Mouse (Mus musculus) G1E (cell line): Measurements from ENCODE around the gene Srp68. TPM values are rescaled to one million over a fixed set of nuclear protein-coding genes. Genes with fewer than 3 reads are reported as not detected.

Experiments
- ATAC-seq: 2 replicates; pipeline ENCODE4 v1.8.0; 2016; ENCODE audit warnings: mild to moderate bottlenecking; ENCODE audit not compliant: insufficient number of reproducible peaks, poor library complexity, low FRiP score, severe bottlenecking; ENCODE audit errors: extremely low read depth
- DNase-seq: peaks from one replicate; pipeline ENCODE4 v3.0.0; 2012; ENCODE audit warnings: low spot score
- H3K27me3 ChIP-seq: 2 replicates; pipeline ENCODE4 v1.6.1; 2012; ENCODE audit warnings: mild to moderate bottlenecking, low read length, inconsistent platforms; ENCODE audit not compliant: insufficient read depth
- H3K36me3 ChIP-seq: replicated peaks from 2 replicates; pipeline ENCODE3; 2012; ENCODE audit warnings: mild to moderate bottlenecking, inconsistent platforms
- H3K4me1 ChIP-seq: 2 replicates; pipeline ENCODE4 v1.6.1; 2012; ENCODE audit warnings: low read depth, low read length, inconsistent platforms, mixed read lengths; ENCODE audit not compliant: insufficient read depth
- H3K4me3 ChIP-seq: 2 replicates; pipeline ENCODE4 v1.5.1; 2012; ENCODE audit warnings: low read depth, mild to moderate bottlenecking, inconsistent platforms, low read length, moderate library complexity, mixed read lengths
- H3K9me3 ChIP-seq: replicated peaks from 2 replicates; pipeline ENCODE4 v1.6.1; 2012; ENCODE audit warnings: inconsistent platforms
- CTCF ChIP-seq: IDR thresholded peaks from 2 replicates; pipeline ENCODE4 v1.5.1; 2012; ENCODE audit warnings: low read depth, low read length, inconsistent platforms, mixed read lengths
- GATA1 ChIP-seq: IDR thresholded peaks from 2 replicates; pipeline ENCODE4 v1.6.1; 2012; ENCODE audit warnings: borderline replicate concordance, low read length, inconsistent platforms, mixed read lengths
- GATA2 ChIP-seq: IDR thresholded peaks from 2 replicates; pipeline ENCODE4 v1.6.1; 2012; ENCODE audit warnings: low read depth, low read length, inconsistent platforms, borderline replicate concordance
- POLR2AphosphoS5 ChIP-seq: IDR thresholded peaks from 2 replicates; pipeline ENCODE4 v1.6.1; 2012; ENCODE audit warnings: low read depth, low read length, inconsistent platforms; ENCODE audit not compliant: insufficient replicate concordance
- TAL1 ChIP-seq: conservative IDR thresholded peaks from 2 replicates; pipeline ENCODE4 v1.6.1; 2012; ENCODE audit warnings: low read depth, low read length, inconsistent platforms, mixed read lengths
- polyA plus RNA-seq: library from polyadenylated mRNA; stranded (reverse); fragments of >175 nt; gene quantifications from 2 replicates; pipeline ENCODE4 v1.2.3, GENCODE M21; 2012
- total RNA-seq, 2 experiments: library from RNA; stranded (forward) in 1 of 2; stranded (reverse) in 1 of 2; fragments of 200-1000 nt in 1 of 2; fragments of >200 nt in 1 of 2; fragmentation: Nextera tagmentation in 1 of 2; gene quantifications; 2 replicates each; pipeline ENCODE4 v1.2.3; 2014 to 2017

Gene Srp68
- total and polyA plus RNA-seq, 3 experiments = 35.1 to 79.1 (median 49.3) TPM

DNA sequence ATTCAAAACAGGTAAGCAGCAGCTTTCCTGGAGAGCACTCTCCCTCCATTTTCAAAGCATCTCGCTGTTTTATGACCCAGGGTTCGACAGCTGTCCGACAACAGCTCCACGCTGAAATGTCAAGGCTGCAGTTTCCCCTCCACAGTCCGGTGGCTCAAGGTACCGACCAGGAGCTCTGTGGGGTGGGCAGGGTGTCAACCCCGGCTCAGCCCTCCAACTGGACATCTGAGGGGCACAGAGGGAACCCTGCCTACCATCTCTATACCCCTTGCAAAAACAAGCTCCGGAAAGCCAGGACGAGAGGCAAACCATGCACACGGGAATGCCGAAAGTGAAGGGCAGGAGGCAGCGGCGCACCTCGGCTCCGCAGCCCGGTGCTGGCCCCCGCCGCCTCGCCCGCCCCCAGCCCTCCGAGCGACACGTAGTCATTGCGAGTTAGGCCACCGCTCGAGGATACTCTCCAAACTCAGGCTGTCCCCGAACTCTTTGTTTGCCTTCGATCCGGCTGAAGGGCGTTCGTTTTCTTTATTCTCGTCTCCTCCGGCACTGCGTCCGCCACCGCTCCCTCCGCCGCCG is 460 bp downstream of the Srp68 start:
- ATAC-seq = no peak

DNA sequence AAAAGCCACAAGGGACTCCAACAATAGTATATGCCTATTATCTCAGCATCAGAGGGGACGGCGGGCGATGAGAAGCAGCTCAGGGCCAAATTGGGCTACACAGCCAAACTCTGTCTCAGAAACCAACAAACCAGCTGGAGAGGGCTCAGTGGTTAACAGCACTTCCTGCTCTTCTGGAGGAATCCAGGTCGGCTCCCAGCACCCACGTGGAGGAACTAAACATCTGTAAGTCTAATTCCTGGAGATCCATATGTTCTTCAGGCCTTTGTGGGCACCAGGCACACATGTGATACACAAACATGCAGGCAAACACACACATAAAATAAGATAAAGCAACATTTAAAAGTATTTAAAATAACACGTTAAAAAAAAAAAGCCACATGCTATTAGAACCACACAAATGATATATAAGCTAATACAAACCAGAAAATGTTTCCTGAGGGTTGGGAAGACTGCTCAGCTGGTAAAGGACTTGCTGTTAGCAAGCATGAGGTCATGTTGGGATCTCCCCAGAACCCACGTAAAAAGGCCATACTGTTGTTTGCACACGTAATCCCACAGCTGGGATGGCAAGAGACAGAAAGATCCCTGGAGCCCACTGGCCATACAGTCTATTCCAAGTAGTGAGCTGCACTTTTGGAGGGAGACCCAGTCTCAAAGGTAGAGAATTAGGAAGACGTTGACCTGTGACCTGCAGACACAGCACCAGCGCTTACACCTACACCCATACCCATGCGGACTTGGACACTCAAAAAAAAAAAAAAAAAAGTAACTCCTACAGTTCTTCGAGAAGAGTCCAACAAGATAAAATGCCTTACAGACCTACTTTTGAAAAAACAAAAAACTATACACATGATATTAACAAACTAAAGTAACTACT is 1.2 kb downstream of the Srp68 start:
- no peak for TF ChIP-seq POLR2AphosphoS5
- no peak for TF ChIP-seq GATA2
- no peak for TF ChIP-seq CTCF
- no peak for TF ChIP-seq TAL1
- TF ChIP-seq GATA1 = no peak
- Histone ChIP-seq H3K9me3 (no peaks in the 10 kb centered on the region), H3K4me3 (peak overlapping the region; percentile 97), H3K27me3 (no peaks in the 10 kb centered on the region), H3K36me3 (peaks cover 56% of the 10 kb centered on the region), H3K4me1 (peaks cover 45% of the 10 kb centered on the region)
- ATAC-seq = no peak
- no peak for DNase-seq

More for the DNA sequence above, 460 bp downstream of the Srp68 start:
- no peak for DNase-seq
- H3K4me1 ChIP-seq = peaks cover 45% of the 10 kb centered on the region
- H3K4me3 ChIP-seq = peak overlapping the region; percentile 97
- H3K9me3 ChIP-seq = no peaks in the 10 kb centered on the region
- H3K27me3 ChIP-seq = no peaks in the 10 kb centered on the region
- TF ChIP-seq CTCF (no peak), GATA1 (no peak), TAL1 (no peak), POLR2AphosphoS5 (no peak), GATA2 (no peak)
- H3K36me3 ChIP-seq = peaks cover 49% of the 10 kb centered on the region

DNA sequence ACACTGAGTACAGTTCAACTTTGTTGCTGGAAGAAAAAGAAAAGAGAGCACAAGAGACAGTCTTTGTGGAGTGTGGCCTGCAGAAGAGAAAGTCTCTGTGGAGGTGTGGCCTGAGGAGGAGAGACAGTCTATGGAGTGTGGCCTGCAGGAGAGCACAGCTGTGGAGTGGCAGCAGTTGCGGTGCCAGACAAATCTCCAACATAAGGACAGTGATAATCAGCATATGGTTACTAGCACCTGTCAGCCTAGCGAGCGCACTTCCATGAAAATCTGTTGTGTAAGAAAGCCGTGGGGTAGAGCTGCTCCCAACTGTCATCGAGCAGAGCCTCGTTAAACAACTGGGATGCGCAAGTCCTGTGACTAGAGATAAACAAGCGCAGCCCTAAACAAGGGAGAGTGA is 4.5 kb downstream of the Srp68 start:
- 0 out of 2 replicates have a peak, but pooled peaks have one; percentile 21 for TF ChIP-seq TAL1
- no peak for TF ChIP-seq GATA1
- Histone ChIP-seq H3K36me3 (peaks cover 80% of the 10 kb centered on the region), H3K9me3 (no peaks in the 10 kb centered on the region), H3K27me3 (no peaks in the 10 kb centered on the region), H3K4me3 (peak overlapping the region; percentile 7; the same call in 1 of the 2 replicates), H3K4me1 (peaks cover 50% of the 10 kb centered on the region)
- ATAC-seq = no peak
- no peak for DNase-seq

DNA sequence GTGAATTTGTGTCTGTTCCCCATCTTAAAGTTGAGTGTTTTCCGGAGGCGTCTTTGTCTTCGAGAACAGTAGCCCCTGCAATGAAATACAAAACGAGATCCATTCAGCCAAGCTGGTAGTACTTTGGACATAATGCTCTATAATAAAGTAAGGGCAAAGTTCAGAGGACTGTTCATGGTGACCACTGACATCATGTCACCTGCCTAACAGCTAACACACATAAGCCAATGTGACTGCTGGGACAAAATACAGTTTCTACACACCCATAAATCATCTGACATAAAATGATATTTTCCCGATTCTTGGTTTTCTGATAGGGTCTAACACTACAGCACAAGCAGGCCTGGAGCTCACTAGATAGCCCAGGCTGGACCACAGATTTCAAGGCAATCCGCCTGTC is 5.7 kb downstream of the Srp68 start:
- Histone ChIP-seq H3K36me3 (peaks cover 92% of the 10 kb centered on the region), H3K4me1 (peaks cover 48% of the 10 kb centered on the region), H3K4me3 (no peak overlapping the region), H3K27me3 (no peaks in the 10 kb centered on the region), H3K9me3 (no peaks in the 10 kb centered on the region)
- TF ChIP-seq CTCF (no peak), POLR2AphosphoS5 (no peak), GATA2 (no peak), TAL1 (no peak), GATA1 (no peak)
- ATAC-seq (no peak), DNase-seq (no peak)

DNA sequence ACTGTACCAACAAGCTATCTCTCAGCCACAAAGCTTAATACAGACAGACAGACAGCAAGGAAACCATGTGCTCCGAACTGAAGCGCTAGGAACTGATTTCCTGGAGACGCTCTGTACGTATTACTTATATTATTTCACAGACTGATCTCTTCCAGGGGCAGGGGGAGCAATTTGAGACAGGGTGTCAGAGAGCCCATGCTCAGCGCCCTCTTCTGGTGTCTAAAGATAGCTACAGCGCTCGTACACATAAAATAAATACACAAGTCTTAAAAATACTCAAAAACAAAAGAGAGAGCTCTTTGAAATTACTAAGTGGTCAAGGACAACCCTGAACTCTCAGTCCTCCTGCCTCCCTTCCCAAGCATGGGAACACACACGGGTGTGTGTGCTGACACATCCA is 6.4 kb downstream of the Srp68 start:
- no peak for TF ChIP-seq CTCF
- no peak for TF ChIP-seq TAL1
- no peak for TF ChIP-seq GATA2
- no peak for TF ChIP-seq POLR2AphosphoS5
- no peak for TF ChIP-seq GATA1
- H3K4me1 ChIP-seq = peaks cover 44% of the 10 kb centered on the region

DNA sequence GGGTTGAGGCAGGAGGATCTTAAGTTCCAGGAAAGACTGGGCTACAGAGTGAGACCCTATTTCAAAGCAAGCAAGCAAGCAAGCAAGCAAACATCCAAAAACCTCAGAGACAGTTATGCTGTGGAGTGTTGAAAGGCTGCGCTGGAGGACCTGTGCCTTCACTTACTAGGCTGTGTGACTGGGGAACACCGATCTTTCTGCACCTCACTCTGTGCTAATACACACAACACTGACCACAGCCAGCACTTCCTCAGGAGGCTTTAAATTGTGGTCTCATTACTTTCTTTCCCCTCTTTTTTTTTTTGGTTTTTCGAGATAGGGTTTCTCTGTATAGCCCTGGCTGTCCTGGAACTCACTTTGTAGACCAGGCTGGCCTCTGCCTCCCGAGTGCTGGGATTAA is 8.2 kb downstream of the Srp68 start:
- Histone ChIP-seq H3K4me3 (no peak overlapping the region), H3K36me3 (peaks cover 98% of the 10 kb centered on the region), H3K4me1 (peaks cover 30% of the 10 kb centered on the region), H3K9me3 (no peaks in the 10 kb centered on the region), H3K27me3 (no peaks in the 10 kb centered on the region)
- ATAC-seq (no peak), DNase-seq (no peak)
- no peak for TF ChIP-seq TAL1
- no peak for TF ChIP-seq CTCF
- no peak for TF ChIP-seq POLR2AphosphoS5
- no peak for TF ChIP-seq GATA2
- TF ChIP-seq GATA1 = no peak

More for the DNA sequence above, 6.4 kb downstream of the Srp68 start:
- no peaks in the 10 kb centered on the region for H3K9me3 ChIP-seq
- ATAC-seq (no peak), DNase-seq (no peak)
- H3K4me3 ChIP-seq = no peak overlapping the region
- peaks cover 98% of the 10 kb centered on the region for H3K36me3 ChIP-seq
- H3K27me3 ChIP-seq = no peaks in the 10 kb centered on the region
